Mouse (Mus musculus) cerebellum, adult 2 months (tissue): ENCODE results near the gene Ano9. TPM values are rescaled to one million over a fixed set of nuclear protein-coding genes. Genes with fewer than 3 reads are reported as not detected.

Experiments
- DNase-seq, 2 experiments: peaks; one replicate each; pipeline ENCODE4 v3.0.0; 2021
- H3K27ac ChIP-seq: fragments of 200-500 bp; 2 replicates; pipeline ENCODE4 v1.5.1; 2012; ENCODE audit warnings: low read length, control low read depth, inconsistent platforms; ENCODE audit not compliant: insufficient read depth
- H3K27me3 ChIP-seq: fragments of 200-500 bp; 2 replicates; pipeline ENCODE4 v1.6.1; 2012; ENCODE audit warnings: inconsistent platforms, mild to moderate bottlenecking, low read length, moderate library complexity; ENCODE audit not compliant: control insufficient read depth, insufficient read depth
- H3K4me1 ChIP-seq: fragments of 200-500 bp; 2 replicates; pipeline ENCODE4 v1.6.1; 2011; ENCODE audit warnings: low read length; ENCODE audit not compliant: control insufficient read depth, insufficient read depth
- H3K4me3 ChIP-seq: fragments of 200-500 bp; replicated peaks from 2 replicates; pipeline ENCODE3; 2011; ENCODE audit warnings: mild to moderate bottlenecking, low read depth, low read length, control low read depth; ENCODE audit not compliant: insufficient read depth
- CTCF ChIP-seq: fragments of 200-500 bp; IDR thresholded peaks from 2 replicates; pipeline ENCODE4 v1.5.1; 2011; ENCODE audit warnings: low read depth, mild to moderate bottlenecking, control low read depth, low read length, moderate library complexity, borderline replicate concordance; ENCODE audit not compliant: insufficient read depth
- POLR2A ChIP-seq: fragments of 200-500 bp; IDR thresholded peaks from 2 replicates; pipeline ENCODE4 v1.6.1; 2011; ENCODE audit warnings: low read length, control low read depth, borderline replicate concordance; ENCODE audit not compliant: insufficient read depth
- WGBS: fragments of 180-500 bp; shearing (Covaris S2); methylation state at CpG from one replicate; pipeline ENCODE4 v1.1.7; 2018; 5-methylcytosine and 5-hydroxymethylcytosine counted together
- polyA plus RNA-seq: library from polyadenylated mRNA; depleted of rRNA; stranded (reverse); fragments of >200 nt; gene quantifications from 2 replicates; pipeline ENCODE4 v1.2.3, GENCODE M21; 2012

Gene Ano9
- polyA plus RNA-seq, 1 experiment = 0.08 TPM

- no peak overlapping the region for H3K27ac ChIP-seq
- H3K27me3 ChIP-seq = no peaks in the 10 kb centered on the region
- H3K4me3 ChIP-seq = no peak overlapping the region
- DNase-seq = peak in 1 of 2 experiments; percentile 5
- no peaks in the 10 kb centered on the region for H3K4me1 ChIP-seq
- WGBS = 32% methylated on average over 34 of the region's 34 CpGs
- no peak for TF ChIP-seq CTCF
- no peak for TF ChIP-seq POLR2A
Observed at GRCm38 (mm10) chr7:141079481-141080449, 37.8 kb downstream of the Ano9 start.

- 77% methylated on average over 4 of the region's 4 CpGs for WGBS
- H3K4me1 ChIP-seq = no peaks in the 10 kb centered on the region
- no peak for TF ChIP-seq POLR2A
- TF ChIP-seq CTCF = no peak
- no peak overlapping the region for H3K4me3 ChIP-seq
- DNase-seq = peak in 1 of 2 experiments; percentile 5
- no peak overlapping the region for H3K27ac ChIP-seq
- no peaks in the 10 kb centered on the region for H3K27me3 ChIP-seq
Observed at GRCm38 (mm10) chr7:141078876-141079275, 38.7 kb downstream of the Ano9 start.

GRCm38 (mm10) chr7:141077841-141078240 lies 39.8 kb downstream of the Ano9 start, which contains the start of gene Pkp3:
TSS of gene Pkp3 (plus strand) at chr7:141078218.
- Histone ChIP-seq H3K4me1 (no peaks in the 10 kb centered on the region), H3K27ac (no peak within 1 kb of the TSS), H3K4me3 (no peak within 1 kb of the TSS), H3K27me3 (no peaks in the 10 kb centered on the region)
- peak in 1 of 2 experiments; percentile 7 for DNase-seq
- 93% methylated on average over 15 of the region's 15 CpGs for WGBS
- TF ChIP-seq CTCF (no peak), POLR2A (no peak)

GRCm38 (mm10) chr7:141073782-141074181 lies 43.8 kb downstream of the Ano9 start:
- TF ChIP-seq POLR2A (no peak), CTCF (no peak)
- no peaks in the 10 kb centered on the region for H3K27me3 ChIP-seq
- H3K4me1 ChIP-seq = no peaks in the 10 kb centered on the region
- no peak overlapping the region for H3K4me3 ChIP-seq
- H3K27ac ChIP-seq = no peak overlapping the region
- 74% methylated on average over 4 of the region's 4 CpGs for WGBS
- peak in 1 of 2 experiments; percentile 4 for DNase-seq

GRCm38 (mm10) chr7:141072017-141072745 lies 45.4 kb downstream of the Ano9 start:
- TF ChIP-seq POLR2A (no peak), CTCF (peak; percentile 50; the same call in 1 of the 2 replicates)
- DNase-seq = peak in 1 of 2 experiments; percentile 12
- Histone ChIP-seq H3K4me3 (no peak overlapping the region), H3K27ac (no peak overlapping the region), H3K27me3 (no peaks in the 10 kb centered on the region), H3K4me1 (no peaks in the 10 kb centered on the region)
- 46% methylated on average over 23 of the region's 23 CpGs for WGBS

GRCm38 (mm10) chr7:141070058-141070862 lies 47.3 kb downstream of the Ano9 start:
- DNase-seq = peak; percentile 62 to 72
- 2% methylated on average over 51 of the region's 51 CpGs for WGBS
- Histone ChIP-seq H3K4me1 (no peaks in the 10 kb centered on the region), H3K27ac (no peak overlapping the region), H3K4me3 (peak overlapping the region; percentile 36), H3K27me3 (no peaks in the 10 kb centered on the region)
- TF ChIP-seq POLR2A (peak; percentile 9; the same call in 1 of the 2 replicates), CTCF (peak; percentile 72; the same call in 1 of the 2 replicates)

GRCm38 (mm10) chr7:141068351-141068750 lies 49.3 kb downstream of the Ano9 start:
- H3K27ac ChIP-seq = no peak overlapping the region
- DNase-seq = peak in 1 of 2 experiments; percentile 15
- H3K4me1 ChIP-seq = peaks cover 5% of the 10 kb centered on the region
- H3K4me3 ChIP-seq = no peak overlapping the region
- H3K27me3 ChIP-seq = no peaks in the 10 kb centered on the region
- no peak for TF ChIP-seq CTCF
- no peak for TF ChIP-seq POLR2A
- WGBS = 84% methylated on average over 19 of the region's 19 CpGs
